Mouse (Mus musculus) stomach, embryonic 16.5 days (tissue): ENCODE measurements at regions not wholly inside any gene's neighbourhood (a gene's known extent, or its start where the extent isn't known, plus 50 kb on each side); places are given as distances from the start of the nearest gene placed in this dataset.

Experiments used
- ATAC-seq: fragments of 200-750 bp; cut with Nextera tagmentation; 2 replicates; pipeline ENCODE4 v1.8.0; 2017; ENCODE audit warnings: moderate number of reproducible peaks, moderate TSS enrichment; ENCODE audit not compliant: insufficient read depth, low FRiP score
- H3K27ac ChIP-seq: fragments of 300-500 bp; sonication (generic); 2 replicates; pipeline ENCODE4 v1.5.1; 2014; ENCODE audit warnings: low read length
- H3K27me3 ChIP-seq: fragments of 300-500 bp; sonication (generic); 2 replicates; pipeline ENCODE4 v1.6.1; 2014; ENCODE audit warnings: low read length, control low read depth, mixed read lengths; ENCODE audit not compliant: control insufficient read depth, insufficient read depth
- H3K36me3 ChIP-seq: fragments of 300-500 bp; sonication (generic); 2 replicates; pipeline ENCODE4 v1.6.1; 2014; ENCODE audit warnings: low read length; ENCODE audit not compliant: control insufficient read depth, insufficient read depth
- H3K4me1 ChIP-seq: fragments of 300-500 bp; sonication (generic); 2 replicates; pipeline ENCODE4 v1.6.1; 2014; ENCODE audit warnings: low read length, control low read depth, mixed read lengths; ENCODE audit not compliant: control insufficient read depth, insufficient read depth
- H3K4me2 ChIP-seq: fragments of 300-500 bp; sonication (generic); 2 replicates; pipeline ENCODE4 v1.6.1; 2014; ENCODE audit warnings: low read depth, low read length, mixed read lengths
- H3K4me3 ChIP-seq: fragments of 300-500 bp; sonication (generic); replicated peaks from 2 replicates; pipeline ENCODE4 v1.5.1; 2014; ENCODE audit warnings: mild to moderate bottlenecking, low read length
- H3K9ac ChIP-seq: fragments of 300-500 bp; sonication (generic); 2 replicates; pipeline ENCODE4 v1.6.1; 2014; ENCODE audit warnings: low read length
- H3K9me3 ChIP-seq: fragments of 300-500 bp; sonication (generic); replicated peaks from 2 replicates; pipeline ENCODE4 v1.6.1; 2016; ENCODE audit warnings: low read length, control low read depth; ENCODE audit not compliant: control insufficient read depth
- WGBS: fragments of 180-500 bp; shearing (Covaris S2); extraction: QIAGEN DNeasy Blood & Tissue Kit; methylation state at CpG from one replicate; pipeline ENCODE4 v1.1.7; 2014; 5-methylcytosine and 5-hydroxymethylcytosine counted together

DNA sequence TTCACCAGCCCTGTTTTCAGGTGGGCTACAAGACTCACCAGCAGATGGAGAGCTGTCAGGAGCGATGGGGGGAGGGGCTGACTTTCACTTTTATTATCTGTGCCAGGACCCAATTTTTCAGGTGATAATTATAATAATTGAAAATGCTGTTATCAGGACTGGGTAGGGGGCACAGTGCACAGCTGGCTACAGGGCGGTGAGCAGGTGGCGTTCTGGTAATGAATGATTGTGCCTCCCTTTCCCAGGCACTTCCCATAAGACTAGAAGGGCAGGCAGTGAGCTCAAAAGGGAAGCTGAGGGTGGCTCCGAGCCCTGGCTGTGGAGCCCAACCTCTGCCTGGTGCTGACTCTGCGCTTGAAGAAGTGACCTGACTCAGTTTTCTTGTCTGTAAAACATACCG lies 168.4 kb downstream of the Matn1 start:
- Histone ChIP-seq H3K4me3 (no peak overlapping the region), H3K4me2 (no peak overlapping the region), H3K36me3 (no peaks in the 10 kb centered on the region), H3K4me1 (no peaks in the 10 kb centered on the region), H3K9ac (no peak overlapping the region), H3K27me3 (no peaks in the 10 kb centered on the region), H3K27ac (no peak overlapping the region), H3K9me3 (no peaks in the 10 kb centered on the region)
- no peak for ATAC-seq
- 73% methylated on average over 6 of the region's 6 CpGs for WGBS

DNA sequence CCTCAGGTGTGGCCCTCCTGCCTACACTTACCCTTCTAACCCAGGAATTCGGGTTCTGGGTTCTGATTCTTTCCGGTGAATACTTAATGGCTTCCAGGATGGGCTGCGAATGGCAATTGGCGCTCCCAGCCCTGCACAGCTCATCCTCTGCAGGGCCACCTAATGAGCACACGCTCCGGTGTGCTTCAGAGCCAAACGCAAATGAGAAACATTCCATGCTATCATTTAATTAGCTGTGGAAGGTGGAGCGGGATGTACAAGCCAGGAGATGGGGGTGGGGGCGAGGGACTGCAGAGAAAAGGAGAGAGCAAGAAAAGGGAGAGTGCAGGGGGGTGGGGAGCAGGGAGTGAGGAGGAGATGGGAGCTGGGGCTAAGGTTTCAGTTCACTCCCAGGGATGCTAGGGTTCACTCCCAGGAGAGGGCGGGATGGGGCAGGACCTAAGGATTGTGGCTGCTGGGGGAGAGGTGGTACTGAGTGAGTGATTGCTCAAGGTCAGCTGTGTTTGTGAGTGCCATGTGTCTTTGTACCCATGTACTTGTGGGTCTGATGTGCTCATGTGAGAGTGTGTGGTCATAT lies 169.6 kb downstream of the Matn1 start:
- WGBS = 49% methylated on average over 10 of the region's 10 CpGs
- H3K4me1 ChIP-seq = no peaks in the 10 kb centered on the region
- H3K27ac ChIP-seq = no peak overlapping the region
- ATAC-seq = no peak
- H3K9ac ChIP-seq = no peak overlapping the region
- no peaks in the 10 kb centered on the region for H3K9me3 ChIP-seq
- no peak overlapping the region for H3K4me2 ChIP-seq
- no peaks in the 10 kb centered on the region for H3K36me3 ChIP-seq
- H3K4me3 ChIP-seq = no peak overlapping the region
- H3K27me3 ChIP-seq = no peaks in the 10 kb centered on the region

DNA sequence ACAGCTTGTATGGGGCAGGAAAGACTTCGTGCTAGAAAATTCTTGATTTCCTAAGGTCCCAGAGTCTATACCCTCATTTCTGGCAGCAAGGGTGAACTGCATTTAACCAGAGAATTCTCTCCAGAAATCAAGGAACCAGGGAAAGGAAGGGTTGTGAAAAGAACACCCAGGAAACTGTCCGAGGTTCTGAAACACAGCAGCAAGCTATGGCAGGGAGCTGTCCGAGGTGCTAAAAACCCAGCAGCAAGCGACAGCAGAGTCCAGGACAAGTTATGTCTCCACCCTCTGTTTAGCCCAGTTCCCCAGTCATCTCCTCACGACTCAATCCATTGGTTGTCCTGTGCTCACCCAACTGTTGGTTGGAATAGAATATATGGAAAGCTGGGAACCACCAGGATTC lies 171.1 kb downstream of the Matn1 start:
- H3K9me3 ChIP-seq = no peaks in the 10 kb centered on the region
- WGBS = 9% methylated on average over 5 of the region's 5 CpGs
- H3K9ac ChIP-seq = no peak overlapping the region
- no peak overlapping the region for H3K4me3 ChIP-seq
- no peaks in the 10 kb centered on the region for H3K36me3 ChIP-seq
- H3K27me3 ChIP-seq = no peaks in the 10 kb centered on the region
- no peak overlapping the region for H3K27ac ChIP-seq
- no peak for ATAC-seq
- no peaks in the 10 kb centered on the region for H3K4me1 ChIP-seq
- H3K4me2 ChIP-seq = no peak overlapping the region

DNA sequence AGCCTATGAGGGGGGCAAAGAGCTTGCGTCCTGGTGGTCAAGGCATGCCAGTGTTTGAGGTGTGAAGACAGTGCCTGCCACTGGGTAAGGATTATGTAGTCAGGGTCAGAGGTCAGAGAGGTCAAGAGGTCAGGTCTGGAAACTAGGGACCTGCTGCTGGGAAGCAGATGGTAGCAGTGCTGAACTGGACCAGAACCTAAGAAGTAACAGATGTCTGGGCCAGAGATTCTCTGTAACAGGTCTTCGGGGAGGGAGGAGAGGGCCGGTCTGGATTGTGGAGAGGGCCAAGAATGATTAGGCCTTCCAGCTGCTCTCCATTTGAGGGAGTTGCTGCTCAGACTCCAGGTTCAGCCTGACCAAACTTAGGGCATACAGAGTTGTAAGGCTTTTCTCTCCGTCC lies 174.4 kb downstream of the Matn1 start:
- H3K4me3 ChIP-seq = no peak overlapping the region
- no peak for ATAC-seq
- H3K4me2 ChIP-seq = no peak overlapping the region
- H3K27me3 ChIP-seq = no peaks in the 10 kb centered on the region
- no peak overlapping the region for H3K27ac ChIP-seq
- no peaks in the 10 kb centered on the region for H3K9me3 ChIP-seq
- WGBS = 78% methylated on average over 4 of the region's 4 CpGs
- no peaks in the 10 kb centered on the region for H3K4me1 ChIP-seq
- no peaks in the 10 kb centered on the region for H3K36me3 ChIP-seq
- H3K9ac ChIP-seq = no peak overlapping the region

DNA sequence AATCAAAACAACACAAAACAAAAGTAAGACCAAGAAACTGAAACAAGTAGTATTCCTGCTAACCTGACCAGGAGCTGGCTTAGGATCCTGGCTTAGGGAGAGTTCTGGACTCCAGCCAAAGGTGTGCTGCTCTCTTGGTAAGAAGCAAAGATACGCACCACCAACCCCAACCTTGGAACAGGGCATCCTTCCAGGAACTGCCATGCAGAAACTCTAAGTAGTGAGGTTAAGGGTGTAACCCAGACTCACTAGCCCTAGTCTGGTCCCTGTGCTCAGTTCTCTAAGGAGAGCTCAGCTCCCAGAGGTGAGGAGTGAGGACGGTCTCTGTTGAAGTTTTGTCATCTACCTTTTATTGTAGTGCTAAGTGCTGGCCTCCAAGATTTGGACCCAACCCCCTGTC lies 175.4 kb downstream of the Matn1 start:
- Histone ChIP-seq H3K9me3 (no peaks in the 10 kb centered on the region), H3K4me1 (no peaks in the 10 kb centered on the region), H3K4me3 (no peak overlapping the region), H3K27ac (no peak overlapping the region), H3K4me2 (no peak overlapping the region), H3K9ac (no peak overlapping the region), H3K27me3 (no peaks in the 10 kb centered on the region), H3K36me3 (no peaks in the 10 kb centered on the region)
- no peak for ATAC-seq
- WGBS = 77% methylated on average over 2 of the region's 2 CpGs

DNA sequence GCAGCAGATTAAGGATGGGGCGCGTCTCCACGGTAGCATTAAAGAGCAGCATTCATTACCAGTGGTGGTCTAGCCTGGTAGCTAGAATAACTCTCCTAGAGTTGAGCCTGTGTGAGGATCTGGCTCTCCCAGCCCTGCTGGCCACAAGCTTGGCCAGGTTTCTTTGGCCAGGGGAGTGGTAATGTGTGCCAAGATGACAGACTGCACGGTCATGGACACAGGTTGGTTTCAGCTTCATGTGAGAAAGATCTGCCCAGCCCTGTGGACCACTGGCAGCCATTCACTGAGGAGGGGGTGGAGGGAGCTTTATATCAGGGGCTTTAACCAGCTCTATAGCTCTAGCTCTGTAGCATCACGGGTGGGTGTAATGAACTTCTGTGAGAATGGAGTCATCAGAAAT lies 176.5 kb downstream of the Matn1 start:
- H3K4me2 ChIP-seq = no peak overlapping the region
- H3K36me3 ChIP-seq = no peaks in the 10 kb centered on the region
- H3K9ac ChIP-seq = no peak overlapping the region
- no peak overlapping the region for H3K27ac ChIP-seq
- no peak for ATAC-seq
- H3K27me3 ChIP-seq = no peaks in the 10 kb centered on the region
- H3K4me1 ChIP-seq = no peaks in the 10 kb centered on the region
- H3K9me3 ChIP-seq = no peaks in the 10 kb centered on the region
- WGBS = 84% methylated on average over 5 of the region's 5 CpGs
- no peak overlapping the region for H3K4me3 ChIP-seq

DNA sequence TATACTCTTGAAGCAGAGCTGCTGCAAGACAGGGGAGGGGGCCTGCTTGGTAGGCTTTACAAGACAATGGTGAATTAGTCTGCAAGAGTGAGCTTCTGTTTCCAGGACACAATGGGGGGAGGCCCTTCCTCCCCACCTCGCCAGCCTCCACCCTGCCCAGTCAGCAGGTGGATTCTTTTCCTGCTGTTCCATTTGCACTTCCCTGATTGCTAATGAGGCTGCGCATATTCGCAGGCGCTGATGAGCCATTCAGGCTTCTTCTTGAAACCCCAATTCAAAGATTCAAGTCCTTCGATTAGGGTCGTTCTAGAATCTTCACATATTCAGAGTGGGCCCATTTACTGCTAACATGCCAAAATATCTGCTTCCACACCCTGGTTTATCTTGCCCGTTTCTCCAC lies 181.8 kb downstream of the Matn1 start:
- no peak overlapping the region for H3K4me3 ChIP-seq
- ATAC-seq = no peak
- 39% methylated on average over 7 of the region's 7 CpGs for WGBS
- no peaks in the 10 kb centered on the region for H3K9me3 ChIP-seq
- H3K27me3 ChIP-seq = no peaks in the 10 kb centered on the region
- H3K9ac ChIP-seq = no peak overlapping the region
- H3K4me2 ChIP-seq = no peak overlapping the region
- no peak overlapping the region for H3K27ac ChIP-seq
- H3K36me3 ChIP-seq = no peaks in the 10 kb centered on the region
- no peaks in the 10 kb centered on the region for H3K4me1 ChIP-seq

DNA sequence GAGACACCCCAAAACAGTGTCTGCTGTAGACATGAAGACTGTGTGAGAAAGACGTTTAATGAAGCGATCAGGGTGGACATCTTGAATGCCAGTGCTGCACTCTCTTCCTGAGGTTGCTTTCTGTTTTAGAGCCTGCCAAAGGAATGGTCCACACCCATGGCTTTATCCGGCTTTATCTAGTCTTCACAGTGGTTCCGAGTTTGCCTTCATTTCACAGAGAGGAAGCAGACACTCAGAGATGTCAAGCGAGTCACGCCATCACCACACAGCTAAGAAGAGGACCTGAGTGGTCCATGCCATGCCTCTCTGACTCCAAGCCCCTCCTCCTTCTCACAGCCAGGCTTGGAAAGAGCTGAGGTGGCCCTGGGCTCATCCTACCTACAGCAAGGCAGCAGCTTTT lies 182.7 kb downstream of the Matn1 start:
- Histone ChIP-seq H3K4me3 (no peak overlapping the region), H3K36me3 (no peaks in the 10 kb centered on the region), H3K9ac (no peak overlapping the region), H3K4me1 (no peaks in the 10 kb centered on the region), H3K27ac (no peak overlapping the region), H3K27me3 (no peaks in the 10 kb centered on the region), H3K9me3 (no peaks in the 10 kb centered on the region), H3K4me2 (no peak overlapping the region)
- ATAC-seq = no peak
- 74% methylated on average over 6 of the region's 6 CpGs for WGBS

DNA sequence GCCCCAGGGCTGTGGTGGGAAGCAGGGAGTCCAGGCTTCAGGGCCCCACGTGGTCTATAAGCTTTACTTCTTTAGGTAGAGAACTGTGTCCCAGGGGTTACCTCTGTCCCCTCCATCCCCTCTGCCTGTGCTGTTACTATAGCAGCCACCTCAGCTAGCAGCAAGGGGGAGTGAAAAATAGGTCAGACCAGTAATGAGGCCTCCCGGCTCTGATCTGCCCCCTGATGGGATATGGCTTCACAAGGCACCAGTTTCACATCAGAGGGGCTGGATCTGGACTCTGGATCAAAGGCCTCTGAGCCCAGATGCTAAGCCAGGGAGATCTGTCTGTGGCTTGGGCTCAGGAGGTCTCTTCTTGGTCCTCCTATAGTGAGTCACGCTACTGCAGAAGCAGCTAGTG lies 184.5 kb downstream of the Matn1 start:
- Histone ChIP-seq H3K27ac (no peak overlapping the region), H3K36me3 (no peaks in the 10 kb centered on the region), H3K4me3 (no peak overlapping the region), H3K27me3 (no peaks in the 10 kb centered on the region), H3K4me1 (no peaks in the 10 kb centered on the region), H3K9me3 (no peaks in the 10 kb centered on the region), H3K4me2 (no peak overlapping the region), H3K9ac (no peak overlapping the region)
- no peak for ATAC-seq
- 38% methylated on average over 3 of the region's 3 CpGs for WGBS

DNA sequence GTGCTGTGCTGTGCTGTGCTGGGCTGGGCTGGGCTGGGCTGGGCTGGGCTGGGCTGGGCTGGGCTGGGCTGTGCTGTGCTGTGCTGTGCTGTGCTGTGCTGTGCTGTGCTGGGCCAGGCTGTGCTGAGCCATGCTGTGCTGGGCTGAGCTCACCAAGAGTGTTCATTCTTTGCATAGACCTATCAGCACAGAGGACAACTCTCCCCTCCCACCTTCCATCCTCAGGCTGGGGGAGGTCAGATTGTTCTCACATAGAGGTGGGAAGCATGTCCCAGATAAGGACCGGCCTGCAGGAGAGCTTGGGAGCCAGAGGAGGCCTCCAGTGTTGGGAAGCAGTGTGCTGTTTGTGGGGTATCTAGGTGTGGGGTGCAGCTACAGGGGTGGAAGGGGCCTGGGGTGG lies 188.0 kb downstream of the Matn1 start:
- H3K4me2 ChIP-seq = no peak overlapping the region
- ATAC-seq = no peak

More for the DNA sequence above, 188.0 kb downstream of the Matn1 start:
- WGBS = 14% methylated on average over 1 of the region's 1 CpGs
- Histone ChIP-seq H3K36me3 (no peaks in the 10 kb centered on the region), H3K4me1 (no peaks in the 10 kb centered on the region), H3K4me3 (no peak overlapping the region), H3K27me3 (no peaks in the 10 kb centered on the region), H3K9ac (no peak overlapping the region), H3K27ac (no peak overlapping the region), H3K9me3 (no peaks in the 10 kb centered on the region)
